Mouse (Mus musculus): ENCODE results near the gene Cacna1d. TPM values are rescaled to one million over a fixed set of nuclear protein-coding genes. Genes with fewer than 3 reads are reported as not detected.

Gene Cacna1d
- polyA plus RNA-seq, 1 experiment: 26.2 TPM

GRCm38 (mm10) chr14:29996000-29996751 is 495.1 kb downstream of the Cacna1d start:
- no peak for DNase-seq
- H3K4me3 ChIP-seq (replicated peaks; ENCODE audit: extremely low read depth, low read depth, low read length): no peak overlapping the region
- 82% methylated on average over 11 of the region's 11 CpGs for WGBS
- no peak for TF ChIP-seq POLR2A (IDR thresholded peaks at IDR 0.05; ENCODE audit: borderline replicate concordance, extremely low read depth, low read depth, low read length)
- TF ChIP-seq CTCF (IDR thresholded peaks at IDR 0.05; ENCODE audit: insufficient read depth, low read length): no peak
- peaks cover 2% of the 10 kb centered on the region; the same call in 1 of the 2 replicates for H3K4me1 ChIP-seq (ENCODE audit: control insufficient read depth, insufficient read depth, low read length)

GRCm38 (mm10) chr14:29994976-29995375 is 496.3 kb downstream of the Cacna1d start:
- peaks cover 2% of the 10 kb centered on the region; the same call in 1 of the 2 replicates for H3K4me1 ChIP-seq (ENCODE audit: control insufficient read depth, insufficient read depth, low read length)
- DNase-seq: no peak
- TF ChIP-seq POLR2A (IDR thresholded peaks at IDR 0.05; ENCODE audit: borderline replicate concordance, extremely low read depth, low read depth, low read length) (no peak), CTCF (IDR thresholded peaks at IDR 0.05; ENCODE audit: insufficient read depth, low read length) (no peak)
- WGBS: 89% methylated on average over 4 of the region's 4 CpGs
- no peak overlapping the region for H3K4me3 ChIP-seq (replicated peaks; ENCODE audit: extremely low read depth, low read depth, low read length)

Other genes with a start within 250 kb of the Cacna1d start
- 31.1 and 36.5 TPM in 2 replicates for gene Dcp1a, start 11.9 kb downstream of the Cacna1d start, polyA plus RNA-seq (2012; rRNA removed)
- 223 and 271 TPM in 2 replicates for gene Tkt, start 56.9 kb upstream of the Cacna1d start, polyA plus RNA-seq (2012; rRNA removed)
- 111 and 134 TPM in 2 replicates for gene Prkcd, start 134.8 kb upstream of the Cacna1d start, polyA plus RNA-seq (2012; rRNA removed)
- gene Rft1, start 162.9 kb upstream of the Cacna1d start, polyA plus RNA-seq (2012; rRNA removed): 10.1 and 18.7 TPM in 2 replicates
- gene Sfmbt1, start 223.4 kb upstream of the Cacna1d start, polyA plus RNA-seq (2012; rRNA removed): 0.93 and 1.8 TPM in 2 replicates